Mouse (Mus musculus): ENCODE results near the gene Tgm6. TPM values are rescaled to one million over a fixed set of nuclear protein-coding genes. Genes with fewer than 3 reads are reported as not detected.

Gene Tgm6
- polyA plus RNA-seq, 1 experiment, result not detected

GRCm38 (mm10) chr2:130166311-130167214 lies 54.3 kb downstream of the Tgm6 start:
- no peak for TF ChIP-seq POLR2A (IDR thresholded peaks at IDR 0.05; ENCODE audit: insufficient read depth, low read depth, low read length)
- TF ChIP-seq CTCF (IDR thresholded peaks at IDR 0.05; ENCODE audit: insufficient read depth, low read depth, low read length), result no peak
- H3K4me1 ChIP-seq (ENCODE audit: control insufficient read depth, insufficient read depth, low read length), result peaks cover 3% of the 10 kb centered on the region; the same call in 1 of the 2 replicates
- no peak overlapping the region for H3K27ac ChIP-seq (ENCODE audit: insufficient read depth, low read depth, low read length)
- WGBS, result 42% methylated on average over 9 of the region's 9 CpGs
- H3K4me3 ChIP-seq (ENCODE audit: insufficient read depth, low read depth, low read length), result no peak overlapping the region

GRCm38 (mm10) chr2:130167861-130168260 lies 55.6 kb downstream of the Tgm6 start:
- no peak overlapping the region for H3K27ac ChIP-seq (ENCODE audit: insufficient read depth, low read depth, low read length)
- TF ChIP-seq CTCF (IDR thresholded peaks at IDR 0.05; ENCODE audit: insufficient read depth, low read depth, low read length) (no peak), POLR2A (IDR thresholded peaks at IDR 0.05; ENCODE audit: insufficient read depth, low read depth, low read length) (no peak)
- WGBS, result 30% methylated on average over 3 of the region's 3 CpGs
- H3K4me1 ChIP-seq (ENCODE audit: control insufficient read depth, insufficient read depth, low read length), result peaks cover 3% of the 10 kb centered on the region; the same call in 1 of the 2 replicates
- H3K4me3 ChIP-seq (ENCODE audit: insufficient read depth, low read depth, low read length), result no peak overlapping the region

GRCm38 (mm10) chr2:130171674-130172073 lies 59.5 kb downstream of the Tgm6 start:
- 92% methylated on average over 2 of the region's 2 CpGs for WGBS
- TF ChIP-seq CTCF (IDR thresholded peaks at IDR 0.05; ENCODE audit: insufficient read depth, low read depth, low read length), result no peak
- no peak for TF ChIP-seq POLR2A (IDR thresholded peaks at IDR 0.05; ENCODE audit: insufficient read depth, low read depth, low read length)
- no peak overlapping the region for H3K4me3 ChIP-seq (ENCODE audit: insufficient read depth, low read depth, low read length)
- H3K27ac ChIP-seq (ENCODE audit: insufficient read depth, low read depth, low read length), result no peak overlapping the region
- H3K4me1 ChIP-seq (ENCODE audit: control insufficient read depth, insufficient read depth, low read length), result peaks cover under 1% of the 10 kb centered on the region; the same call in 1 of the 2 replicates

GRCm38 (mm10) chr2:130176820-130177219 lies 64.6 kb downstream of the Tgm6 start:
- no peak overlapping the region for H3K4me3 ChIP-seq (ENCODE audit: insufficient read depth, low read depth, low read length)
- H3K27ac ChIP-seq (ENCODE audit: insufficient read depth, low read depth, low read length), result no peak overlapping the region
- H3K4me1 ChIP-seq (ENCODE audit: control insufficient read depth, insufficient read depth, low read length), result peaks cover 7% of the 10 kb centered on the region
- WGBS, result 60% methylated on average over 8 of the region's 8 CpGs
- TF ChIP-seq POLR2A (IDR thresholded peaks at IDR 0.05; ENCODE audit: insufficient read depth, low read depth, low read length) (no peak), CTCF (IDR thresholded peaks at IDR 0.05; ENCODE audit: insufficient read depth, low read depth, low read length) (no peak)

GRCm38 (mm10) chr2:130178381-130178705 lies 66.1 kb downstream of the Tgm6 start:
- TF ChIP-seq POLR2A (IDR thresholded peaks at IDR 0.05; ENCODE audit: insufficient read depth, low read depth, low read length) (no peak), CTCF (IDR thresholded peaks at IDR 0.05; ENCODE audit: insufficient read depth, low read depth, low read length) (no peak)
- H3K4me3 ChIP-seq (ENCODE audit: insufficient read depth, low read depth, low read length), result peak overlapping the region; percentile 80
- WGBS, result under 1% methylated on average over 11 of the region's 11 CpGs
- peaks cover 7% of the 10 kb centered on the region for H3K4me1 ChIP-seq (ENCODE audit: control insufficient read depth, insufficient read depth, low read length)
- peak overlapping the region; percentile 59; the same call in 1 of the 2 replicates for H3K27ac ChIP-seq (ENCODE audit: insufficient read depth, low read depth, low read length)

GRCm38 (mm10) chr2:130178706-130179506 lies 66.7 kb downstream of the Tgm6 start, which contains the start of gene Snrpb:
TSS of gene Snrpb (minus strand) at chr2:130179403.
- Histone ChIP-seq H3K4me1 (ENCODE audit: control insufficient read depth, insufficient read depth, low read length) (peaks cover 7% of the 10 kb centered on the region), H3K27ac (ENCODE audit: insufficient read depth, low read depth, low read length) (peak within 1 kb of the TSS; percentile 59), H3K4me3 (ENCODE audit: insufficient read depth, low read depth, low read length) (peak within 1 kb of the TSS; percentile 80)
- under 1% methylated on average over 81 of the region's 81 CpGs for WGBS
- TF ChIP-seq POLR2A (IDR thresholded peaks at IDR 0.05; ENCODE audit: insufficient read depth, low read depth, low read length), result peak; percentile 62; the same call in 1 of the 2 replicates
- no peak for TF ChIP-seq CTCF (IDR thresholded peaks at IDR 0.05; ENCODE audit: insufficient read depth, low read depth, low read length)

- TF ChIP-seq POLR2A (IDR thresholded peaks at IDR 0.05; ENCODE audit: insufficient read depth, low read depth, low read length) (no peak), CTCF (IDR thresholded peaks at IDR 0.05; ENCODE audit: insufficient read depth, low read depth, low read length) (no peak)
- Histone ChIP-seq H3K4me1 (ENCODE audit: control insufficient read depth, insufficient read depth, low read length) (peaks cover 7% of the 10 kb centered on the region), H3K27ac (ENCODE audit: insufficient read depth, low read depth, low read length) (peak overlapping the region; percentile 9), H3K4me3 (ENCODE audit: insufficient read depth, low read depth, low read length) (peak overlapping the region; percentile 80)
- 2% methylated on average over 15 of the region's 15 CpGs for WGBS
Observed at GRCm38 (mm10) chr2:130179507-130180019, 67.3 kb downstream of the Tgm6 start.

- WGBS, result 87% methylated on average over 12 of the region's 12 CpGs
- H3K4me1 ChIP-seq (ENCODE audit: control insufficient read depth, insufficient read depth, low read length), result no peaks in the 10 kb centered on the region
- H3K27ac ChIP-seq (ENCODE audit: insufficient read depth, low read depth, low read length), result no peak overlapping the region
- no peak overlapping the region for H3K4me3 ChIP-seq (ENCODE audit: insufficient read depth, low read depth, low read length)
- TF ChIP-seq POLR2A (IDR thresholded peaks at IDR 0.05; ENCODE audit: insufficient read depth, low read depth, low read length) (no peak), CTCF (IDR thresholded peaks at IDR 0.05; ENCODE audit: insufficient read depth, low read depth, low read length) (no peak)
Observed at GRCm38 (mm10) chr2:130188391-130188790, 76.2 kb downstream of the Tgm6 start.

Data from olfactory bulb, adult 2 months (tissue).